Mouse (Mus musculus): ENCODE data around the gene Tmem117. TPM values are rescaled to one million over a fixed set of nuclear protein-coding genes. Genes with fewer than 3 reads are reported as not detected.

The Tmem117 gene
- total and polyA plus RNA-seq, 3 experiments = 0.16 TPM; not detected in 2

- no peak overlapping the region for H3K4me3 ChIP-seq (ENCODE audit: low read depth, low read length)
- no peak for ATAC-seq (ENCODE audit: extremely low read depth, insufficient number of reproducible peaks, low FRiP score, poor library complexity, severe bottlenecking)
Measured at GRCm38 (mm10) chr15:94649766-94650120, 20.7 kb downstream of the Tmem117 start.

GRCm38 (mm10) chr15:94651350-94651749 is 22.3 kb downstream of the Tmem117 start:
- ATAC-seq (ENCODE audit: extremely low read depth, insufficient number of reproducible peaks, low FRiP score, poor library complexity, severe bottlenecking) (no peak), DNase-seq (ENCODE audit: low spot score) (no peak)
- H3K4me1 ChIP-seq (ENCODE audit: insufficient read depth, low read depth, low read length) = no peaks in the 10 kb centered on the region
- H3K36me3 ChIP-seq (replicated peaks) = no peaks in the 10 kb centered on the region
- H3K27me3 ChIP-seq (ENCODE audit: insufficient read depth, low read length) = no peaks in the 10 kb centered on the region
- H3K9me3 ChIP-seq (replicated peaks) = peaks cover 56% of the 10 kb centered on the region
- no peak for TF ChIP-seq GATA1 (IDR thresholded peaks at IDR 0.05; ENCODE audit: borderline replicate concordance, low read length)
- TF ChIP-seq CTCF (IDR thresholded peaks at IDR 0.05; ENCODE audit: low read depth, low read length) = no peak
- no peak overlapping the region for H3K4me3 ChIP-seq (ENCODE audit: low read depth, low read length)

More at GRCm38 (mm10) chr15:94649766-94650120, 20.7 kb downstream of the Tmem117 start:
- Histone ChIP-seq H3K36me3 (replicated peaks) (no peaks in the 10 kb centered on the region), H3K4me1 (ENCODE audit: insufficient read depth, low read depth, low read length) (no peaks in the 10 kb centered on the region), H3K9me3 (replicated peaks) (peaks cover 60% of the 10 kb centered on the region), H3K27me3 (ENCODE audit: insufficient read depth, low read length) (no peaks in the 10 kb centered on the region)
- no peak for TF ChIP-seq POLR2AphosphoS5 (IDR thresholded peaks at IDR 0.05; ENCODE audit: insufficient replicate concordance, low read depth, low read length)
- no peak for TF ChIP-seq GATA1 (IDR thresholded peaks at IDR 0.05; ENCODE audit: borderline replicate concordance, low read length)
- TF ChIP-seq CTCF (IDR thresholded peaks at IDR 0.05; ENCODE audit: low read depth, low read length) = no peak
- no peak for TF ChIP-seq GATA2 (IDR thresholded peaks at IDR 0.05; ENCODE audit: borderline replicate concordance, low read depth, low read length)
- TF ChIP-seq TAL1 (conservative IDR thresholded peaks at IDR 0.05; ENCODE audit: low read depth, low read length) = no peak
- DNase-seq (ENCODE audit: low spot score) = no peak

- ATAC-seq (ENCODE audit: extremely low read depth, insufficient number of reproducible peaks, low FRiP score, poor library complexity, severe bottlenecking) = no peak
Measured at GRCm38 (mm10) chr15:94651969-94652842, 23.2 kb downstream of the Tmem117 start.

GRCm38 (mm10) chr15:94652843-94653206 is 23.8 kb downstream of the Tmem117 start:
- Histone ChIP-seq H3K27me3 (ENCODE audit: insufficient read depth, low read length) (no peaks in the 10 kb centered on the region), H3K4me1 (ENCODE audit: insufficient read depth, low read depth, low read length) (no peaks in the 10 kb centered on the region), H3K4me3 (ENCODE audit: low read depth, low read length) (no peak overlapping the region), H3K36me3 (replicated peaks) (no peaks in the 10 kb centered on the region), H3K9me3 (replicated peaks) (peaks cover 58% of the 10 kb centered on the region)
- TF ChIP-seq GATA2 (IDR thresholded peaks at IDR 0.05; ENCODE audit: borderline replicate concordance, low read depth, low read length) = no peak
- TF ChIP-seq GATA1 (IDR thresholded peaks at IDR 0.05; ENCODE audit: borderline replicate concordance, low read length) = no peak
- TF ChIP-seq TAL1 (conservative IDR thresholded peaks at IDR 0.05; ENCODE audit: low read depth, low read length) = no peak
- no peak for TF ChIP-seq POLR2AphosphoS5 (IDR thresholded peaks at IDR 0.05; ENCODE audit: insufficient replicate concordance, low read depth, low read length)
- no peak for TF ChIP-seq CTCF (IDR thresholded peaks at IDR 0.05; ENCODE audit: low read depth, low read length)
- DNase-seq (ENCODE audit: low spot score) (no peak), ATAC-seq (ENCODE audit: extremely low read depth, insufficient number of reproducible peaks, low FRiP score, poor library complexity, severe bottlenecking) (no peak)

More at GRCm38 (mm10) chr15:94651969-94652842, 23.2 kb downstream of the Tmem117 start:
- Histone ChIP-seq H3K9me3 (replicated peaks) (peaks cover 58% of the 10 kb centered on the region), H3K36me3 (replicated peaks) (no peaks in the 10 kb centered on the region), H3K27me3 (ENCODE audit: insufficient read depth, low read length) (no peaks in the 10 kb centered on the region), H3K4me3 (ENCODE audit: low read depth, low read length) (no peak overlapping the region), H3K4me1 (ENCODE audit: insufficient read depth, low read depth, low read length) (no peaks in the 10 kb centered on the region)
- no peak for DNase-seq (ENCODE audit: low spot score)
- TF ChIP-seq CTCF (IDR thresholded peaks at IDR 0.05; ENCODE audit: low read depth, low read length) (no peak), GATA1 (IDR thresholded peaks at IDR 0.05; ENCODE audit: borderline replicate concordance, low read length) (no peak), GATA2 (IDR thresholded peaks at IDR 0.05; ENCODE audit: borderline replicate concordance, low read depth, low read length) (no peak), POLR2AphosphoS5 (IDR thresholded peaks at IDR 0.05; ENCODE audit: insufficient replicate concordance, low read depth, low read length) (no peak), TAL1 (conservative IDR thresholded peaks at IDR 0.05; ENCODE audit: low read depth, low read length) (no peak)

- TF ChIP-seq TAL1 (conservative IDR thresholded peaks at IDR 0.05; ENCODE audit: low read depth, low read length) (no peak), POLR2AphosphoS5 (IDR thresholded peaks at IDR 0.05; ENCODE audit: insufficient replicate concordance, low read depth, low read length) (no peak), CTCF (IDR thresholded peaks at IDR 0.05; ENCODE audit: low read depth, low read length) (no peak), GATA1 (IDR thresholded peaks at IDR 0.05; ENCODE audit: borderline replicate concordance, low read length) (no peak), GATA2 (IDR thresholded peaks at IDR 0.05; ENCODE audit: borderline replicate concordance, low read depth, low read length) (no peak)
- no peaks in the 10 kb centered on the region for H3K4me1 ChIP-seq (ENCODE audit: insufficient read depth, low read depth, low read length)
- H3K9me3 ChIP-seq (replicated peaks) = peaks cover 37% of the 10 kb centered on the region
- ATAC-seq (ENCODE audit: extremely low read depth, insufficient number of reproducible peaks, low FRiP score, poor library complexity, severe bottlenecking) = no peak
- H3K27me3 ChIP-seq (ENCODE audit: insufficient read depth, low read length) = no peaks in the 10 kb centered on the region
- no peaks in the 10 kb centered on the region for H3K36me3 ChIP-seq (replicated peaks)
- DNase-seq (ENCODE audit: low spot score) = no peak
- no peak overlapping the region for H3K4me3 ChIP-seq (ENCODE audit: low read depth, low read length)
Measured at GRCm38 (mm10) chr15:94655811-94656323, 26.8 kb downstream of the Tmem117 start.

- Histone ChIP-seq H3K4me1 (ENCODE audit: insufficient read depth, low read depth, low read length) (no peaks in the 10 kb centered on the region), H3K9me3 (replicated peaks) (peaks cover 26% of the 10 kb centered on the region), H3K27me3 (ENCODE audit: insufficient read depth, low read length) (no peaks in the 10 kb centered on the region), H3K36me3 (replicated peaks) (no peaks in the 10 kb centered on the region), H3K4me3 (ENCODE audit: low read depth, low read length) (no peak overlapping the region)
- DNase-seq (ENCODE audit: low spot score) = no peak
- ATAC-seq (ENCODE audit: extremely low read depth, insufficient number of reproducible peaks, low FRiP score, poor library complexity, severe bottlenecking) = no peak
- TF ChIP-seq TAL1 (conservative IDR thresholded peaks at IDR 0.05; ENCODE audit: low read depth, low read length) (no peak), CTCF (IDR thresholded peaks at IDR 0.05; ENCODE audit: low read depth, low read length) (no peak), GATA1 (IDR thresholded peaks at IDR 0.05; ENCODE audit: borderline replicate concordance, low read length) (no peak), GATA2 (IDR thresholded peaks at IDR 0.05; ENCODE audit: borderline replicate concordance, low read depth, low read length) (no peak), POLR2AphosphoS5 (IDR thresholded peaks at IDR 0.05; ENCODE audit: insufficient replicate concordance, low read depth, low read length) (no peak)
Measured at GRCm38 (mm10) chr15:94657882-94658281, 28.9 kb downstream of the Tmem117 start.
